In genomic region chr1:37248406-37248805, GRCm38 (mm10) we compare ENCODE assay signal across 10 mouse cellular contexts. TPM values are rescaled to one million over a fixed set of nuclear protein-coding genes. Genes with fewer than 3 reads are reported as not detected.
DNase-seq lines count a peak whose midpoint lies in the region; ATAC-seq and TF ChIP-seq lines count a peak whose summit lies in the region.
"Had no signal": no experiment of that assay in that cellular context is flagged by ENCODE, and none has a peak within 500 bp of the region (broad histone marks: within the 10 kb centered on the region; RNA-seq: fewer than 3 reads in every experiment).

No protein-coding gene starts in this region.

- no peak overlapping the region for H3K4me3 ChIP-seq in thymus, adult 2 months (ENCODE audit: control insufficient read depth, insufficient read depth, low read length)
- H3K4me3 ChIP-seq: midbrain, embryonic 10.5 days had no signal

- peak; percentile 47; the same call in 1 of the 2 replicates for ATAC-seq in frontal cortex, adult (ENCODE audit: low TSS enrichment)

- H3K27me3 ChIP-seq in thymus, adult 2 months (ENCODE audit: control insufficient read depth, insufficient read depth, low read length) = no peaks in the 10 kb centered on the region

- TF ChIP-seq CTCF in thymus, adult 2 months (IDR thresholded peaks at IDR 0.05; ENCODE audit: borderline replicate concordance, control insufficient read depth, extremely low read depth, insufficient read depth, low read length, poor library complexity) = no peak

- H3K27ac ChIP-seq in thymus, adult 2 months (ENCODE audit: control insufficient read depth, insufficient read depth, low read length) = no peak overlapping the region
- H3K27ac ChIP-seq: midbrain, embryonic 10.5 days had no signal

- TF ChIP-seq POLR2A in thymus, adult 2 months (IDR thresholded peaks at IDR 0.05; ENCODE audit: control insufficient read depth, extremely low read depth, insufficient read depth, low read length, poor library complexity) = no peak

- no peak for DNase-seq in frontal cortex, postnatal 25 days (ENCODE audit: low spot score in 2 of 2)
- DNase-seq in urinary bladder, postnatal 14 days (ENCODE audit: low spot score) = peak; percentile 17
- DNase-seq in urinary bladder, postnatal 25 days (ENCODE audit: low spot score) = no peak
- peak; percentile 13 for DNase-seq in left cerebral cortex, postnatal 4 days
- DNase-seq in thymus, adult 2 months = no peak
- no peak for DNase-seq in spleen, adult 18-20 months
- DNase-seq in kidney, adult 11 months = no peak
- DNase-seq: cerebellum, adult 11 months had no signal

- intact Hi-C loops in left cerebral cortex, postnatal 4 days (cut with DNase I) = loop anchor here (10.0 kb wide), 1 partner anchor 314 kb away; no protein-coding TSS in a partner anchor

- H3K4me1 ChIP-seq in thymus, adult 2 months (replicated peaks; ENCODE audit: control insufficient read depth, insufficient read depth, low read length) = no peaks in the 10 kb centered on the region
- H3K4me1 ChIP-seq: midbrain, embryonic 10.5 days had no signal

- no peaks in the 10 kb centered on the region for H3K36me3 ChIP-seq in thymus, adult 2 months (ENCODE audit: control insufficient read depth, insufficient read depth, low read length)
- H3K36me3 ChIP-seq: midbrain, embryonic 10.5 days had no signal

- WGBS in thymus, adult 2 months = 18% methylated on average over 2 of the region's 2 CpGs

RNA-seq across cellular contexts. Expression of gene Cnga3, which starts 34.2 kb away (rescaled TPM):
- total RNA-seq in left cerebral cortex, postnatal 4 days (2021) = under 1 TPM in 1 of 2 experiments, not detected in 1; 0.32 TPM
- 0.09 and 0.23 TPM in 2 replicates for polyA plus RNA-seq in thymus, adult 2 months (2012; rRNA removed)
- polyA plus RNA-seq: midbrain, embryonic 10.5 days had no signal

RNA-seq across cellular contexts. Expression of gene Inpp4a, which starts 51.3 kb away (rescaled TPM):
- total RNA-seq in left cerebral cortex, postnatal 4 days (2021) = 100 to 1,000 TPM; 125 to 127 TPM
- polyA plus RNA-seq in thymus, adult 2 months (2012; rRNA removed) = 14.5 and 17.0 TPM in 2 replicates

Comparison
In these comparisons a context has a peak if more than half of its experiments do, and no peak if none do; other contexts are left out.
1. DNase-seq: peak in urinary bladder, postnatal 14 days (single experiment) and left cerebral cortex, postnatal 4 days (single experiment); none in frontal cortex, postnatal 25 days (0 of 2), urinary bladder, postnatal 25 days (single experiment), thymus, adult 2 months (single experiment), spleen, adult 18-20 months (0 of 2) and kidney, adult 11 months (single experiment).